Mouse (Mus musculus): ENCODE measurements at regions not wholly inside any gene's neighbourhood (a gene's known extent, or its start where the extent isn't known, plus 50 kb on each side); places are given as distances from the start of the nearest gene placed in this dataset.

DNA sequence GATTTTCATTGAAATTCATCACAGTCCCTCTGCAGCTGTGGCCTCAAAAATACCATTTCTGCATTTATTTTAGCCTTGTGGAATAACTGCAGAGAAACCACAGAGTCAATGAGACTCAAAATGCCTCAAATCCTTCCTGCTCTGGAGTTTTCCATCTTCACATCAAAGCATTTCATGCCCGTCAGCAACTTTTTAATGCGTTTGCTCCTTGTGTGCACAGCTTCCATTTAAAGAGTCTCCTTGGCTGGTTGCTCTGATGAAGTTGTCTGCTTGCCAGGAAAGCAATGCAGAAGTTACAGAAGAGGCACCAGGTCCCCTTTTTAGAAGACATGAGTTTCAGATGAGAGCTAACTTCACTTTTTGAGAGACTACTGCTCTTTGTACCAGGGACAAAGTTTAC lies 142.7 kb downstream of the Ahr start:
- TF ChIP-seq ZMIZ1 (IDR thresholded peaks at IDR 0.05; ENCODE audit: low read depth, low read length) (no peak), POLR2A (IDR thresholded peaks at IDR 0.05; ENCODE audit: control insufficient read depth in 1 of 2, insufficient read depth in 1 of 2, low read depth in 1 of 2, low read length in 2 of 2, poor library complexity in 1 of 2) (no peak), CTCF (IDR thresholded peaks at IDR 0.05 in 2 of 3, conservative IDR thresholded peaks at IDR 0.05 in 1 of 3; ENCODE audit: control insufficient read depth in 1 of 3, insufficient read depth in 1 of 3, low read depth in 2 of 3, low read length in 3 of 3, poor library complexity in 1 of 3, severe bottlenecking in 1 of 3) (no peak), MXI1 (IDR thresholded peaks at IDR 0.05; ENCODE audit: low read depth, low read length) (no peak), NRF1 (IDR thresholded peaks at IDR 0.05; ENCODE audit: insufficient read depth, low read depth, low read length, poor library complexity, severe bottlenecking) (no peak), EP300 (IDR thresholded peaks at IDR 0.05; ENCODE audit: low read depth in 1 of 2, low read length in 2 of 2) (no peak), BHLHE40 (IDR thresholded peaks at IDR 0.05; ENCODE audit: borderline replicate concordance, low read depth, low read length) (no peak)
